Mouse (Mus musculus): Measurements from ENCODE around the gene Ndufb10. TPM values are rescaled to one million over a fixed set of nuclear protein-coding genes. Genes with fewer than 3 reads are reported as not detected.
"Not testable (repeated sequence)": the region's sequence is repeated elsewhere in the genome, so short reads cannot be mapped to it uniquely, and the experiment has no call there.

Gene Ndufb10
- total RNA-seq, 2 experiments from 2014 or later: 193 to 210 TPM

DNA sequence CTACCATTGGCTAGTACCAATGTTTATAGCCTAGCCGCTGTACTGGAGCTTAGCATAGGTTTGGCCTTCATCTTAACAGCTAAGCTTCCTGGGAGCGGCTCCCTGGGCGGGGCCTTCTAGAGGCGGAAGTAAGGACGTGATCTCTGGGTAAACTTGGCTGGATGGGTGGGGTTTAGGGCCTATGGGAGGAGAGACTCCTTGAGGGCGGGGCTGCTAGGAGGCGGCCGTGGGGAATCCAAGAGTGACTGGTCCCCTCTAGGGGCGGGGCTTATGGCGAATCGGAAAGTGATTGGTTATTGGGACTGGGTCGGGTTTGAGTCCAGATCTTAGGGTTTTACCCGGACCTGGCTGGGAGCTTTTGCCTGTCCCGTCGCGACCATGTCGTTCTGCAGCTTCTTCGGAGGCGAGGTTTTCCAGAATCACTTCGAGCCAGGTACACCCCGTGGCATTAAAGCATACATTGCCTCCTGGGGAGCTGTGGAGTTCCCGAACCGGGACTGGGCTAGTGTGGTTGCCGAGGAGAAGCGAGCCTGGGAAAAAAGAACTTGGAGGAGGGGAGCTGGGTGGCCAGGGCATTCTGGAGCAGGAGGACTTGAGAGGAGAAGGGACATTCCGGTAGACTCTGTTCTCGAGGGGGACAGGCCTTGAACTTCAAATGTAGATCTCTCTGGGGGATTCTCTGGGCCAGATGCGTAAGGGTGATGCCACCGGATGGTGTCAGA, 12.2 kb upstream of the Ndufb10 start, which contains the start of gene Msrb1:
TSS of gene Msrb1 (plus strand) at position 313 of the 722 bp plus-strand sequence.
- peak; percentile 88 to 90 for DNase-seq (ENCODE audit: low spot score in 2 of 2)
- intact Hi-C loops (cut with DNase I): no loop called here

DNA sequence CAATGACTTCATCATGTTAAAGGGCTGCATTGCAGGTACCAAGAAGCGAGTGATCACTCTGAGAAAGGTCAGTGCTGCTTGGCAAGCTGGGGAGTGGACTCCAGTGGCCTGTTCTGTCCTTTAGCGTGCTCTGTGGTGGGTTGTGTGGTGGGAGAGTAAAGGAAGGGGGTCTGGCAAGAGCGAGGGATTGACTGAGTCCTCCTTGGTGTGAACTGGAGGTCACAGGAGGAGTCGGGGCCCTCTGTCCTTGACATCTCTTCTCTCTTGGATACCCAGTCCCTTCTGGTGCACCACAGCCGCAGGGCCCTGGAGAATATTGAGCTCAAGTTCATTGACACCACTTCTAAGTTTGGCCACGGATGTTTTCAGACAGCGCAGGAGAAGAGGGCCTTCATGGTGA, 11.2 kb upstream of the Ndufb10 start:
- intact Hi-C loops (cut with DNase I): no loop called here
- no peak for DNase-seq (ENCODE audit: low spot score in 2 of 2)

DNA sequence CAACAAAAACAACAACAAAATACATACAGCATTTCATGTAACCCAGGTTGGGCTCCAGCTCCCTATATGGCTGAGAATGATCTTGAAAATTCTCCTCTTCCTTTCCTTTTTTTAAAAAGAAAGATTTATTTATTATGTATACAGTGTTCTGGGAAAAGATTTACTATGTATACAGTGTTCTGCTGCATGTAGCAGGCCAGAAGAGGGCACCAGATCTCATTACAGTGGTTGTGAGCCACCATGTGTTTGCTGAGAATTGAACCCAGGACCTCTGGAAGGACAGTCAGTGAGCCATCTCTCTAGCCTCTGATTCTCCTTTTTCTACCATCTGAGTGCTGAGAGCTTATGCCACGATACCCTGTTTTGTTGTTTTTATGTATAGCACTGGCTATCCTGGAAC, 10.2 kb upstream of the Ndufb10 start:
- no peak for DNase-seq (ENCODE audit: low spot score in 2 of 2)
- intact Hi-C loops (cut with DNase I): no loop called here

DNA sequence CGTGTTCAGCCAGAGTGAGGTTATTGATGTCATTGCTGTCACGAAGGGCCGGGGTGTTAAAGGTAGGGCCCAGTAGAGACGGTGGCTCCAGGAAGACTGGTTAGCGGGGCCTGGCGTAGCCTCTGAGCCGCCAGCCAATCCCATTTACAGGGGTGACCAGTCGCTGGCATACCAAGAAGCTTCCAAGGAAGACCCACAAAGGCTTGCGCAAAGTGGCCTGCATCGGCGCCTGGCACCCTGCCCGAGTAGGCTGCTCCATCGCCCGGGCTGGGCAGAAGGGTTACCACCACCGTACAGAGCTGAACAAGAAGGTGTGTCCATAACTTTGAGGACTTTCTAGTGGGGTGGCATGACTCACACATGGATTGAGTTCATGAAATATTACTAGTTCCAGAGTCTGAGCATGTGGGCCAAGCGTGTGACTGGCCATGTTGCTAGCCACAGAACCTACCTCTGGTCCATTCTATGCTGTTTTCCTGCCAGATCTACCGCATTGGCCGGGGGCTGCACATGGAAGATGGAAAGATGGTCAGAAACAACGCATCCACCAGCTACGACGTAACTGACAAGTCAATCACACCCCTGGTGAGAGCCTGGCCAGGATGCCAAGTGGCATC, 9.3 kb upstream of the Ndufb10 start:
- intact Hi-C loops (cut with DNase I): no loop called here

DNA sequence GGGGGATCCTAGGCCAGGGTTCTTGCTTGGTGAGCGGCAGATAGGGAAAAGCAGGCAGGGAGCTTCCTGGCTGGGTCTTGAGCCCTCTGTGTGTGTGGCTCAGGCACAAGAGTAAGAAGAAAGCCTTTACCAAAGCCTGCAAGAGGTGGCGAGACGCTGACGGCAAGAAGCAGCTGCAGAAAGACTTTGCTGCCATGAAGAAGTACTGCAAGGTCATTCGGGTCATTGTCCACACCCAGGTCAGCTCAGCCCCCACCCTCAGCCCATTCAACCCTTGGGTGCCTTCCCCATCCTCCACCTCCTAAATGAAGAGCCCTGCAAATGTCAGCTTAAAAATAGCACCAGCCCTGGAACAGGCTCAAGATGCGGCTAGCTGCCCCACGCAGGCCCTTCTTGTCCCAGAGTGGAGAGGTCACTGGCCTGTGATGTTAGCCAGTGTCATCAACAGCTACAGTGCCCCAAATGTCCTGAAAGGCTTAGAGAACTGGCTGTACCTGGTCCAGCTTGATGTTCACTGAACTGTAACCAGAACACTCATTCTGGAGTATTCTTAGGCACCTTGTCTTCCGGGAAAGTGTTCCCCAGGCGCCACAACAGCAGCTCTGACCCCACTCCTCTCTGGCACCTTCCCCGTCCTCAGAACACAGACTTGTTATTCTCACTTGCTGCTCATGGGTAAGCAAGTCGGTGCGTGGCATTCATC, 8.1 kb upstream of the Ndufb10 start:
- DNase-seq (ENCODE audit: low spot score in 2 of 2): no peak
- intact Hi-C loops (cut with DNase I): no loop called here

More for the DNA sequence above, 9.3 kb upstream of the Ndufb10 start:
- DNase-seq (ENCODE audit: low spot score in 2 of 2): no peak

DNA sequence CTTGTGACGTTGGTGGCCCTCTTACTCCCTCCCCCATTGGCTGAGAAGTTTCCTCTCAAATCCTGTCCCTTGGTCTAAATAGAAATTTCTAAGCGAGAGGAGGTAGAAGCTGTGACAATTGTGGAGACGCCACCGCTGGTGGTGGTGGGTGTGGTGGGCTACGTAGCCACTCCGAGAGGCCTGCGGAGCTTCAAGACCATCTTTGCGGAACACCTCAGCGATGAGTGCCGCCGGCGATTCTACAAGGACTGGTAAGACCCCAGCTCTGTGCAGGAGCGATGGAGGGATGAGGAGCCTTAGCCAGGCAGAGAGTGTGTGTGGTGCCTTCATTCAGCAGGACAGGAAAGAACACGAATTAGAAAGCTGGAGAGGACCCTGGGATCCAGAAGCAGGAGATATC, 6.5 kb upstream of the Ndufb10 start:
- intact Hi-C loops (cut with DNase I): no loop called here

DNA sequence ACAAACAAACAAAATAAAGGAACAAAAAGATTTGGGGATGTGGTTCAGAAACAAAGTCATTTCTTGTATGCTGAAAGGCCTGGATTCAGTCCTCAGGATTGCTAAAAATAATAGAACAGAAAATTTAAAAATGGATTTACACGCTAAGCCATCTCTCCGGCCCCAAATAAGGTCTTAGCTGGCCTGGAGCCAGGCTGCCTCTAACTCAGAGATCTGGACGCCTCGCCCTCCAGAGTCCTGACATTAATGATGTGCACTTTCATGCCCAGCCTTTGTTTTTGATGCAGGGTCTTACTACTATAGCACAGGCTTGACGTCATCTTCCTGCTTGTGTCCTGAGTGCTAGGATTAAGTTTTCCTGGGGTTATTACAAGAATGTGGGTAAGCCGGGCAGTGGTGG, 4.8 kb upstream of the Ndufb10 start:
- intact Hi-C loops (cut with DNase I): no loop called here
- DNase-seq (ENCODE audit: low spot score in 2 of 2): no peak

More for the DNA sequence above, 6.5 kb upstream of the Ndufb10 start:
- no peak for DNase-seq (ENCODE audit: low spot score in 2 of 2)

DNA sequence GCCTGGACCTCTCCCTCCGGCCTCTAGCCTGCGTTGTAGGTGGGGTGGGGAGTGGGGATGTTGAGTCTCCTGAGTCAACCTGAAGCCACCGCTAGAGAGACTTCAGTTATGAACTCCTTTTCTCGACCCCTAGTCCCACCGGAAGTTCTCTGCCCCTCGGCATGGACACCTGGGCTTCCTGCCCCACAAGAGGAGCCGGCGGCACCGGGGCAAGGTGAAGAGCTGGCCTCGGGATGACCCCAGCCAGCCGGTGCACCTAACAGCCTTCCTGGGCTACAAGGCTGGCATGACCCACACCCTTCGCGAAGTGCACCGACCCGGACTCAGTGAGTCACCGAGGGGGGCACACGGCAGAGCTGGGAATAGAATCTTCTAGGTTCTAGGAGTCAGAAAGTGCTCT, 3.9 kb upstream of the Ndufb10 start:
- no peak for DNase-seq (ENCODE audit: low spot score in 2 of 2)
- intact Hi-C loops (cut with DNase I): no loop called here

DNA sequence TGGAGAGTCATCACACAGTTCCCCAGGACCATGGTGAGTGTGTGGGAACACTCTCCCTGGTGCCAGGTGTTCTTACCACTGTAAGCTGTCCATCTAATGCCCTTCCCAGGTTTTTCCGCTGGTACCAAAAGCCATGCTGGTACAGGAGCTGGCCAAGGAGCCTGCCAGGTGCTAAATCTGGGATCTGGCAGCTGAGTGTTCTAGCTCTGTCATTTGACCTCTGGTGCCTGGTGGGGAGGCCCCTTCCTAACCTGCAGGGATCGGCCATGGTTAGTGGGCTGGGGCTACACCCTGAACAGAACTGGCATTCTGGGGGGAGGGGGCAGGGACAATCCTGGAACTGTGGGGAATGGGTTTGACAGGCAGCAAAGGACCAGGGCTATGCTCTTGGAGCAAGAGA, 3.3 kb upstream of the Ndufb10 start, which contains the start of gene Rpl3l:
TSS of gene Rpl3l (plus strand) at position 203 of the 400 bp plus-strand sequence.
- no peak for DNase-seq (ENCODE audit: low spot score in 2 of 2)
- intact Hi-C loops (cut with DNase I): no loop called here

DNA sequence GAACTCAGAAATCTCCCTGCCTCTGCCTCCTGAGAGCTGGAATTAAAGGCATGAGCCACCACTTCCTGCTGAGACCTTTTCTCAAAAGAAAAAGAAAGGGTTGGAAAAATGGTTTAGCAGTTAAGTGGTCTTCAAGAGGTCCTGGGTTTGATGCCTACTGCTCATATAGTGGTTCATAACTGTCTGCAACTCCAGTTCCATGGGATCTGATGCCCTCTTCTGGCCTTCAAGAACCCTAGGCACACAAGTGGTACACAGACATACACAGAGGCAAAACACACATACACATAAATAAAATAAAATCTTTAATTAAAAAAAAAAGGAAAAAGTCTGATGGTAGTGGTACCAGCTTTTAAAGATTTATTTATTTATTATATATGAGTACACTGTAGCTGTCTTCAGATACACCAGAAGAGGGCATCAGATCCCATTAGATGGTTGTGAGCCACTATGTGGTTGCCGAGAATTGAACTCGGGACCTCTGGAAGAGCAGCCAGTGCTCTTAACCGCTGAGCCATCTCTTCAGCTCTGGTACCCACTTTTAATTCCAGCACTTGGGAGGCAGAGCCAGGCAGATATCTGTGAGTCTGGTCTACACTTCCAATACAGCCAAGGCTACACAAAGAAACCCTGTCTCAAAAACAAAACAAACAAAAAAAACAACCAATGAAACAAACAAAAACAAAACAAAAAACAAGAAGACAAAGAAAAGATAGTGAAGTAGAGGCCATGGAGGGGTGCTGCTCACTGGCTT, 1.5 kb upstream of the Ndufb10 start:
- intact Hi-C loops (cut with DNase I): no loop called here
- no peak for DNase-seq (ENCODE audit: low spot score in 2 of 2)

DNA sequence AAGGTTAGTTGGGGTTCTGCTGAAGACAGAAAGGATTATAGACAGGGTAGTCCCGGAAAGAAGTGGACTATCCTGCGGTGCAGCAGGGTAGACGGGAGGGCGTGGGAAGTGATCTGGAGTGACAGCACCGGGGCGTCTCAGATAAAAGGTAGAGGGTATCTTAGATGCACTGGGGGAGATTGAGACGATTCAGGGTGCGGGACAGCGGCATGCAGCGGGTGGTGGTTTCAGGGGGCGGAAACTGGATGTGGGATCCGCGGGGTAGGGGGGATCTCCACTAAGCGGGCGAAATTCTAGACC, 447 bp downstream of the Ndufb10 start:
- intact Hi-C loops (cut with DNase I): no loop called here
- no peak for DNase-seq (ENCODE audit: low spot score in 2 of 2)

DNA sequence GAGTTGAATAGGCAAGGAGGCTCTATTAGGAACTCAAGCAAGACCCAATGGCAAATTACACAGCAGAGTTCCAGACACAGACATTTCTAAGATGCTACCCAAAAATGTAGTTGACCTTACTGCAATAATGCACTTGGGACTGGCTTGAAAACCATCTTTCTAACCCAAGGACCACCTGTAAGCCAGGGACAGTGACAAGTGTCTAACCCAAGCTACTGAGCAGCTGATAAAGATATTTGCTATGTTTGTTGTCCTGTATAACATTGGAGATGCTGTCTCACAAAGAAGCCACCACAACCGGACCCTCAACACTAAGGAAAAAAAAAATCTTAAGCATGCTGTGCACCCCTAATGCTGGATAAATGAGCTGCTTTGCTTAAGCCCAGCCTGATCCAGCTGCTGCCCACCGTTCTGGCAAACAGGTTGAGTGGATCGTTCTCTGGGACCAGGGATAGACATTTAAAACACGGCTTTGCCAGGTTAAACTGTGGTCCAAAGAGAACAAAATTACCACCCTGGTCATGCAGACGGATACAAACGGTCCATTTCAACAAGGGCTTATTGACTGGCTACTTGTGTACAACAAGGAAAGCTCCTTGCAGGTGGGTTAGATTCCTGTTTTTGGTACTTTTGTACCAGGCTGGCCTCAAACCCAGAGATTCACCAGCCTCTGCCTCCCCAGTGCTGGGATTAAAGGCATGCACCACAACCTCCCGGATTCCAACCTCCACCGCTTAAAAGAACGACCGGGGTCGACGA, 977 bp downstream of the Ndufb10 start:
- no peak for DNase-seq (ENCODE audit: low spot score in 2 of 2)
- intact Hi-C loops (cut with DNase I): no loop called here

DNA sequence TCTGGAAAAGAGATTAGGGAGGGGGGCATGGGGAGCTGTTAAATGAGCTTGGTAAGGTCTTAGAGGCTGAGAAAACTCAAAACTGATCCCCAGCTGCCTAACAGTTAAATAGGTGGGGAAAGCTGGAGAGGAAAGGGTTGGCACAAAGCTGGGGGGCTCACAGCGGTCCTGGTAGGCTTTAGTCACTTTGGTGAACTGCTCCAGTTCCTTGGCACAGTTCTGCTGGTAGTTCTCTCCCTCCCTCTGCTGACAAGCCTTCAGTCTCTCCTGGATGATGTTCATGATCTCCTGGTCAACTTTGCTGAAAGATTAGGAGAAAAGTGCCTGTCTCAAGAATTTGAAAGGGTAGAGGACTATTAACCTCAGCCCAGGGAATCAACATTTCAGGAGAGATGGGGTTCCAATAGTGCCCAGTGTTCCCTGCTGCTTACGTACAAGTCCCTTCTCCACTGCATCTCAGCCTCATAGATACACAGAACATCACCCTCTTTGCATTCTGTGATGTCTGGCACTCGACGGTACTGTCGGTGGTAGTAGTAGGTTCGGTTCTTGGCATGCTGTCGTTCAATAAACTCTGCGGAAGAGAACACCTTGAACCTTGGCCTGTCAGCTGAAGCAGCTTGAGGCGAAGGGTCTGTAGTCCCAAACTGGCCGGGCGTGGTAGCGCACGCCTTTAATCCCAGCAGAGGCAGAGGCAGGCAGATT, 1.9 kb downstream of the Ndufb10 start:
- intact Hi-C loops (cut with DNase I): no loop called here
- no peak for DNase-seq (ENCODE audit: low spot score in 2 of 2)

DNA sequence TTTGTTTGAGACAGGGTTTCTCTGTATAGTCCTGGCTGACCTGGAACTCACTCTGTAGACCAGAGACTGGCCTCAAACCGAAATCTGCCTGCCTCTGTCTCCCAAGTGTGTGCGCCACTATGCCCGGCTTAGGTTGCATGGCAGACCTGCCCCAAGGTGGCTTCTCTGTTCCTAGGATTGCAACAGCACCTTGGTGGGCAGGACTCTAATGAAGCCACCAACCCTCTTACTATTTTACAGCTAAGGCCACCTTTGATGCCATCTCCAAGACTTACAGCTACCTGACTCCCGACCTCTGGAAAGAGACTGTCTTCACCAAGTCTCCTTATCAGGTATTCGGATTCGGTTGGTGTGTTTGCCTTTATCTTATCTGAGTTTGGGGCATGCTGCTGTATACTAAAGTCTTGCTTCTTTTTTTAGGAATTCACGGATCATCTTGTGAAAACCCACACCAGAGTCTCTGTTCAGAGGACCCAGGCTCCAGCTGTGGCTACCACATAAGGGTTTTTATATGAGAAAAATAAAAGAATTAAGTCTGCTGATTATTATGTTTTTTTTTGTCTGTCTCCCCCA, 2.8 kb downstream of the Ndufb10 start:
- intact Hi-C loops (cut with DNase I); DNase-seq (ENCODE audit: low spot score in 2 of 2): not testable (repeated sequence)

DNA sequence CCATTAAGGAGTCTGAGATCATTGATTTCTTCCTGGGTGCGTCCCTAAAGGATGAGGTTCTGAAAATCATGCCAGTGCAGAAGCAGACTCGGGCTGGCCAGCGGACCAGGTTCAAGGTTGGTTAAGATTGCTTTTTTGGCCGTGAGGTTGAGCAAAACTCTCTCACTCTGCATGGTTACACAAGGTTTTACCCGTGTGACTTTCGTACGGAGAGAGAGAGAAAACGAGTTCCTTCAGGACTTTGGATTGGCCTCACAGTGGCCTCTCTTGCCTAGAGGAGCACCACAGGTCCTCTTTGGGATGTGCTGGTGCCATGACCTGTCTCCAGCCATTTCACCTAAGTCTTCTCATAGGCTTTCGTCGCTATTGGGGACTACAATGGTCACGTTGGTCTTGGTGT, 3.7 kb downstream of the Ndufb10 start:
- intact Hi-C loops (cut with DNase I); DNase-seq (ENCODE audit: low spot score in 2 of 2): not testable (repeated sequence)

DNA sequence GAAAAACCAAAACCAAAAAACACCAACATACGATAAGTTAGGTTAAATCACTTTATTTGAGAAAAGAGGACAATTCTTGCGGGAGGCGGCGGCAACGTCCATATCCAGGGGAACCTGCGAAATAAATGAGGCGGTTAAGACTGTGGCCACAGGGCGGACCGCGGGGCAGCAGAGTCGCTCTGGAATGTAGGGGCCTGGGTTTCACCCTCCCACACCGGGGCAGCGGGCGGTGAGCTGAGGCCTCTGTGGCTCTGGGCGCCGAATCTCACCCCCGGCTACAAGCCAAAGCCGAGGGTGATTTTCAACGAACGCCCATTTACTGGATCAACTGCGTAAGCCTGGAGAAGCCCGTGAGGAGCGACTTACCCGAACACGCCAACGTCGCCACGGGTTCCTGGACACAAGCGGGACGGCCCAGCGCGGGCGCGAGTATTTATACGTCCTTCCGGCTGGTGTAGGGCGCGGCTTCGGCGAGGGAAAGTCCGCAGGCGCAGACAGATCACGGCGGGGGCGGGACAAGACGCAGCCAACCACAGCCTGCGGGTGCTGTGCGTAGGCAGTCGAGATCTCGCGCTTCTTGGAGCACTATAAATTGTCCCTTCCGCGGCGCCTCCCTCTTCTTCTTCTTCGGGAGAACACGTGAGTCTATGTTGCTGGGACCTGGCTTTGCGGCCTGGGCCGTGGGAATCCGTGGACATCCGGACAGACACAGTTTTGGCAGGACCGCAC, 4.6 kb downstream of the Ndufb10 start:
- intact Hi-C loops (cut with DNase I): no loop called here
- DNase-seq (ENCODE audit: low spot score in 2 of 2): peak; percentile 98 to 99

DNA sequence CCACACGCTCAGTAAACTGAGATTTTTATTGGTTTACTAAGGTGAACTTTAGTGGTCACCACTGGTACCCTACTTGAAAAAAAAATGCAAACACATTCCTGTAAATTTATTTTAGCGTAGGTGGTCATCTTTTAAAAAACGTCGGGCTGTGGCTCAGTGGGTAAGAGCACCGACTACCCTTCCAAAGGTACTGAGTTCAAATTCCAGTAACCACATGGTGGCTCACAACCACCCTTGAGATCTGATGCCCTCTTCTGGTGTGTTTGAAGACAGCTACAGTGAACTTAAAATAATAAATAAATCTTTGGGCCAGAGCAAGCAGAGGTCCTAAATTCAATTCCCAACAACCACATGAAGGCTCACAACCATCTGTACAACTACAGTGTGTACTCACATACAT, 5.3 kb downstream of the Ndufb10 start:
- intact Hi-C loops (cut with DNase I); DNase-seq (ENCODE audit: low spot score in 2 of 2): not testable (repeated sequence)

DNA sequence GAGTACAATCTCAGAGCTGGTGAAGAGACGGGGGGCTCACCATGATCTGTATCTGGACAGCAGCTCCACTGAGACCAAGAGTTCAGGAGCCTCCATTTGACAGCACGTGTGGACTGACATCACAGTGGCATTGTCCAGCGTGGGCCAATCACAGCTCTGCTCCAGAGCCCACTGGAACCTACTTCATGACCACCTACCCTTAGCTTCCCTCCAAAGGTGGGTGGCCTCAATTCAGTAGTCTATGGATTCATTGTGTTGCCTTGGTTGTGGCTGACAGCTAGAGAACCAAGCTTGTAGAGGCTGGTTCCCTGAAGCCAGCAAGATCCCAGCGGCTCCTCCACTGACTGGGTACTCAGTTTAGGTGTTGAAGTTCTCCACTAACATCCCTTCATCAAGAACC, 6.3 kb downstream of the Ndufb10 start, which contains the start of the genes Rnf151 and Rps2:
TSS of gene Rnf151 (minus strand) at position 121 of the 400 bp plus-strand sequence.
TSS of gene Rps2 (plus strand) at position 174 of the 400 bp plus-strand sequence.
- no peak for DNase-seq (ENCODE audit: low spot score in 2 of 2)
- intact Hi-C loops (cut with DNase I): no loop called here
